Mouse (Mus musculus) liver, embryonic 14.5 days (tissue): Measurements from ENCODE around the gene Fam228a. TPM values are rescaled to one million over a fixed set of nuclear protein-coding genes. Genes with fewer than 3 reads are reported as not detected.

Experiments
- ATAC-seq: fragments of 200-750 bp; cut with Nextera tagmentation; 2 replicates; pipeline ENCODE4 v1.8.0; 2017; ENCODE audit warnings: moderate number of reproducible peaks, mild to moderate bottlenecking, moderate library complexity; ENCODE audit not compliant: insufficient read depth
- DNase-seq, 3 experiments: peaks; one replicate each; pipeline ENCODE4 v3.0.0-alpha.2; 2012 to 2013; ENCODE audit warnings: low read depth in 3 of 3, low spot score in 3 of 3
- H3K27ac ChIP-seq: fragments of 300-500 bp; sonication (generic); 2 replicates; pipeline ENCODE4 v1.5.1; 2014; ENCODE audit warnings: moderate library complexity, mild to moderate bottlenecking, control low read depth, inconsistent platforms
- H3K27me3 ChIP-seq: fragments of 300-500 bp; sonication (generic); 2 replicates; pipeline ENCODE4 v1.6.1; 2014; ENCODE audit warnings: mild to moderate bottlenecking, low read length, moderate library complexity; ENCODE audit not compliant: control insufficient read depth, insufficient read depth
- H3K36me3 ChIP-seq: fragments of 300-500 bp; sonication (generic); replicated peaks from 2 replicates; pipeline ENCODE4 v1.6.1; 2014; ENCODE audit warnings: low read depth; ENCODE audit not compliant: control insufficient read depth, insufficient read depth
- H3K4me1 ChIP-seq, 2 experiments: fragments of 200-500 bp in 1 of 2; fragments of 300-500 bp in 1 of 2; sonication (generic) in 1 of 2; replicated peaks; 2 replicates each; pipeline ENCODE4 v1.6.1; 2012 to 2014; ENCODE audit warnings: antibody characterized with exemption in 1 of 2, inconsistent platforms in 1 of 2, low read length in 1 of 2; ENCODE audit not compliant: control insufficient read depth in 2 of 2, insufficient read depth in 2 of 2
- H3K4me2 ChIP-seq: fragments of 300-500 bp; sonication (generic); 2 replicates; pipeline ENCODE4 v1.6.1; 2014; ENCODE audit warnings: low read depth, mild to moderate bottlenecking, control low read depth, moderate library complexity
- H3K4me3 ChIP-seq, 2 experiments: fragments of 200-500 bp in 1 of 2; fragments of 300-500 bp in 1 of 2; sonication (generic) in 1 of 2; 2 replicates each; pipeline ENCODE4 v1.5.1; 2012 to 2014; ENCODE audit warnings: low read depth in 2 of 2, low read length in 2 of 2, mild to moderate bottlenecking in 2 of 2, control low read depth in 1 of 2, inconsistent platforms in 1 of 2, moderate library complexity in 1 of 2; ENCODE audit not compliant: insufficient read depth in 1 of 2
- H3K9ac ChIP-seq: fragments of 300-500 bp; sonication (generic); replicated peaks from 2 replicates; pipeline ENCODE4 v1.6.1; 2014; ENCODE audit warnings: mild to moderate bottlenecking, control low read depth, moderate library complexity
- H3K9me3 ChIP-seq: fragments of 300-500 bp; sonication (generic); 2 replicates; pipeline ENCODE4 v1.6.1; 2016; ENCODE audit warnings: low read length, mixed read lengths; ENCODE audit not compliant: control insufficient read depth
- CTCF ChIP-seq: IDR thresholded peaks from 2 replicates; pipeline ENCODE4 v1.5.1; 2016; ENCODE audit warnings: antibody characterized with exemption, low read depth, control low read depth
- EP300 ChIP-seq: IDR thresholded peaks from 2 replicates; pipeline ENCODE4 v1.6.1; 2016; ENCODE audit warnings: antibody characterized with exemption, low read depth
- WGBS: fragments of 180-500 bp; shearing (Covaris S2); extraction: QIAGEN DNeasy Blood & Tissue Kit; methylation state at CpG from one replicate; pipeline ENCODE4 v1.1.7; 2014; ENCODE audit not compliant: insufficient replicate concordance; 5-methylcytosine and 5-hydroxymethylcytosine counted together
- polyA plus RNA-seq, 2 experiments: library from polyadenylated mRNA; depleted of rRNA in 1 of 2; stranded (reverse) in 1 of 2; unstranded in 1 of 2; fragments of >200 nt; fragmentation: Nextera tagmentation in 1 of 2; extraction: Ambion mirVana in 1 of 2; gene quantifications; 2 replicates each; pipeline versions ENCODE4 v1.2.1 to v1.2.3; 2012 to 2014

Fam228a gene
- polyA plus RNA-seq, 2 experiments, result 0.09 TPM; not detected in 1

DNA sequence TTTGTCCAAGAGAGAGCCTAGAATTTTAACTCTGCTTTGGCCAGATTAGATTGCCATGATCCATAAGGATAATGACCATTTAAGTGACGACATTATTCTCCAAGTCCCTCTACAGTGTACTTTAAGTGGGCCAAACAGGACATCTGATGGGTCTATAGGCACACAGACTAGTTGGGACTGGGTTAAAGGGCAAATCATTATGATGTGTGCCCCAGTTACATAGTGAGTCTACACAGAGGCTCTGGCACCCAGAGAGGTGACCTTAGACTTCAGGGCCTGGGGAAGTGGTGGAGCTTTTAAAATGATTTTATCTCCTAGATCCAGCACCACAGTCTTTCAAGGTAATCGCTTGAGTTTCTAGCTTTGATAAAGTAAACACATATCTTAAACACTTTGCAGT, 42.0 kb upstream of the Fam228a start:
- ATAC-seq (no peak), DNase-seq (no peak)
- H3K4me3 ChIP-seq, result no peak overlapping the region
- H3K36me3 ChIP-seq, result no peaks in the 10 kb centered on the region
- H3K4me1 ChIP-seq, result peaks cover 0 to 5% of the 10 kb centered on the region in 2 experiments; a peak in 1 of 4 replicates
- no peaks in the 10 kb centered on the region for H3K9me3 ChIP-seq
- no peak overlapping the region for H3K4me2 ChIP-seq
- H3K27ac ChIP-seq, result no peak overlapping the region
- H3K9ac ChIP-seq, result no peak overlapping the region
- 42% methylated on average over 2 of the region's 2 CpGs for WGBS
- TF ChIP-seq EP300 (no peak), CTCF (no peak)
- no peaks in the 10 kb centered on the region for H3K27me3 ChIP-seq

DNA sequence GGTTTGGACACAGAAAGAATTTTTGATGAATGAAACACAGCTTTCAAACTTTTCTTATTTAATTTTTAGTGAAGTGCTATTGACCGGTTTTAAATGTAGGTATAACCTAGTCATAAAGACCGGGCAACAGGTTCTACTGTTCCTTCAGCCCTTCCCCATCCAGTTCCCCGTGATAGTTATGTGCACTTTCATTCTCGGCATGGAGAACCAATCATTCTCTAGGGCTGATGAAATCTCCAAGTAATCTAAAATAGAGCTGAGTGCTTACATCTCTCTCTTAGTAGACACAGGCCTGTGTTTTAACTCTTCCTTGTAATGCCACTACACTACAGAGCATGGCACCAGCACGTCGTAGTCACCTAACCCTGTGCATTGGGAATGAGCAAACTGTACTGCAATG, 39.5 kb upstream of the Fam228a start:
- Histone ChIP-seq H3K9me3 (no peaks in the 10 kb centered on the region), H3K4me3 (no peak overlapping the region), H3K27ac (no peak overlapping the region), H3K36me3 (no peaks in the 10 kb centered on the region), H3K9ac (no peak overlapping the region), H3K27me3 (no peaks in the 10 kb centered on the region), H3K4me1 (peaks cover 0 to 9% of the 10 kb centered on the region in 2 experiments; a peak in 2 of 4 replicates), H3K4me2 (no peak overlapping the region)
- DNase-seq, result no peak
- ATAC-seq, result no peak
- 67% methylated on average over 6 of the region's 6 CpGs for WGBS
- TF ChIP-seq EP300 (no peak), CTCF (no peak)

DNA sequence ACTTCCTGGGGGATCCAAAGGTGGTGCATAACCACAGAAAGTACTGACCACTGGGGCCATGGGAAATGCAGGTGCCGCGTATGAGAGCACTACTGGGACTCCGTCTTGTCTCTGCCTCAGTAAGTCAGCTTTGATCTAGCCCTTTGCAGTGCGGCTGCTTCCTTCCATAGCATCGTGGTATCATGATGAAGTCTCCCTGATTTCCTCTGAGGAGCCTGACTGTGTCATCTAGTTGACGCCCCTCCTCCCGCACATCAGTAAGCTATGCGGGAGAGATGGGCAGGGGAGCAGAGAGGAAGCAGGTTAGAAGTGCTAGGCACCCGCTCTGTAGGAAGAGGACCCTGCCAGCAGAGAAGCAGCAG, 37.3 kb upstream of the Fam228a start:
- no peaks in the 10 kb centered on the region for H3K9me3 ChIP-seq
- H3K27ac ChIP-seq, result no peak overlapping the region
- H3K4me1 ChIP-seq, result peaks cover 0 to 9% of the 10 kb centered on the region in 2 experiments; a peak in 2 of 4 replicates
- H3K4me3 ChIP-seq, result no peak overlapping the region
- ATAC-seq (peak; percentile 45), DNase-seq (no peak)
- no peak for TF ChIP-seq CTCF
- TF ChIP-seq EP300, result no peak
- H3K9ac ChIP-seq, result 0 out of 2 replicates have a peak overlapping the region, but pooled peaks have one; percentile 19
- 23% methylated on average over 9 of the region's 9 CpGs for WGBS
- peak overlapping the region; percentile 38 for H3K4me2 ChIP-seq
- no peaks in the 10 kb centered on the region for H3K27me3 ChIP-seq
- no peaks in the 10 kb centered on the region for H3K36me3 ChIP-seq

DNA sequence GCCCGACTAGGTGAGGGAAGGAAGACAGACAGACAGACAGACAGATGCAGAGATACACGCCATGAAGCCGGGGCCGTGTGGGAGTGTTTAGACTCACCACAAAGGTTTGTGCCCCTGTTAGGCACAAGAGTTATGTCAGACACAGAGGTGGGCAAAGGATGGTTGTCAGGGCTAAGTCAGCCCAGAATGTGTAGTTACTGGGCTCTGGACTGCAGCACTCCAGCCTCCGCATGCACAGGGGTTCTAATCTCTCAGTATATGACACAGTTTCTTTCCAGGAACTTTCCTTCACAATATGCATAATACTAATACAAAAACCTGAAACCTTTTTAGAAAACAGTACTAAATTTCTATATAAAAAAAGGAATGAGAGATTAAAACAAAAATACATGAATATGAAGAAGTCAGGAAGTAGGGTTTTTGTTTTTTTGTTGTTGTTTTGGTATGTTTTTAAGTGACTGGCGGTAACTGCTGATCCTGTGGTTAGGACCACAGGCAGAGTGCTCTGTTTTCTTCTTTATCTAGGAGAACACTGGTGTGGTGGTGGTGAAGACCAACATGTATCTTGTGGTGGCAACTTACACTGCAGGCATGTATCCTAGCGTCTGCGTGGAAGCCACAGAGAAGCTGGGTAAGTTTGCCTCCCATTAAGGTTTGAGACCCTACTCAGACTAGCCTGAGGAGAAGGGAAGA, 36.8 kb upstream of the Fam228a start:
- Histone ChIP-seq H3K4me2 (peak overlapping the region; percentile 38), H3K4me1 (peaks cover 0 to 9% of the 10 kb centered on the region in 2 experiments; a peak in 2 of 4 replicates), H3K9ac (0 out of 2 replicates have a peak overlapping the region, but pooled peaks have one; percentile 19), H3K4me3 (no peak overlapping the region), H3K9me3 (no peaks in the 10 kb centered on the region), H3K27me3 (no peaks in the 10 kb centered on the region), H3K27ac (no peak overlapping the region; the same call in 1 of the 2 replicates), H3K36me3 (no peaks in the 10 kb centered on the region)
- TF ChIP-seq EP300 (no peak), CTCF (no peak)
- ATAC-seq (peak; percentile 89), DNase-seq (peak in 1 of 3 experiments; percentile 16)
- WGBS, result 15% methylated on average over 8 of the region's 8 CpGs

DNA sequence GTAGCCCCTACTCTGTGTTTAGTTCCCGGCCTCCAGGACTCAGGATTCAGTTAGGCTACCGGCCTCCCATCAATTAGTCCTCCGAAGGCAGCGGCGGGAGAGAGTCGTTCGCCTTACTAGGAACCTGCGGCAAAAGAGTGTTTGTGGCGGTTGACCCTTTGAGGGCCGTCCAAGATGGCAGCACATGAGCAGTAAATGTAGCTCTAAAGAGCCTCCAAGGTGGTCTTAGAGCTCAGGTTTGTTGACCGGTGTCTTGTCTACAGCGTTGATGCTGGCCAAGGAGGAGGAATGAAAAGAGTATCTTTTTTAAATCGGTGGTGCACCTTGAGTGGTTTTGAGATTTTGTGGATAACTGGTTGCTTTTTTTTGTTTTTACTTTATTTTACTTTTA, 31.1 kb upstream of the Fam228a start:
- 19% methylated on average over 13 of the region's 13 CpGs for whole genome bisulfite sequencing
- H3K4me1 ChIP-seq, result peaks cover 0 to 7% of the 10 kb centered on the region in 2 experiments; a peak in 1 of 4 replicates
- no peaks in the 10 kb centered on the region for H3K27me3 ChIP-seq
- H3K4me2 ChIP-seq, result peak overlapping the region; percentile 73
- H3K36me3 ChIP-seq, result no peaks in the 10 kb centered on the region
- H3K4me3 ChIP-seq, result peak overlapping the region; percentile 63 to 70
- TF ChIP-seq CTCF (no peak), EP300 (no peak)
- ATAC-seq, result peak; percentile 32
- DNase-seq, result no peak
- no peaks in the 10 kb centered on the region for H3K9me3 ChIP-seq
- H3K27ac ChIP-seq, result no peak overlapping the region
- H3K9ac ChIP-seq, result peak overlapping the region; percentile 33; the same call in 1 of the 2 replicates
